Mouse (Mus musculus): ENCODE measurements around the gene Sirt5.

DNA sequence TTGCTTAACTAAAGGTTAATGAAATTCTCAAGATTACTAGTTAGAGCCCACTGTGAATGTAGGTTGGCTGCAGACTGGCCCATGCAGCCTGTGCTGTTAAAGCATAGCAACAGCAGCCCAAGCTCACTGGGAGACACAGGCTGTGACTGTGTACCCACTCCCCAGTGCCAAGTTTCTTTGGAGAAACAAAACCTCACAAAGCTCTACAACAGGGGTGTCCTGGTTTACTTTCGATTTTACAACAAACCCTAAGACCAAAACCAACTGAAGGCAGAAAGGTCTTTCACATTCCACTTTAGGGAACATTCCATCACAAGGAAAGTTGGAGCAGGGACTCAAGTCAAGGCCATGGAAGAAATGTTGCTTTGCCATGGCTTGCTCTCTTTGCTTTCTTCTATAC lies 77.3 kb downstream of the Sirt5 start:
- TF ChIP-seq POLR2A (IDR thresholded peaks at IDR 0.05; ENCODE audit: borderline replicate concordance, low read depth, low read length) (no peak), CTCF (IDR thresholded peaks at IDR 0.05; ENCODE audit: low read depth, low read length) (no peak)

All from bone marrow macrophage, adult 2 months (primary cell).